Mouse (Mus musculus): Measurements from ENCODE around the gene Ddr1.

Gene Ddr1

DNA sequence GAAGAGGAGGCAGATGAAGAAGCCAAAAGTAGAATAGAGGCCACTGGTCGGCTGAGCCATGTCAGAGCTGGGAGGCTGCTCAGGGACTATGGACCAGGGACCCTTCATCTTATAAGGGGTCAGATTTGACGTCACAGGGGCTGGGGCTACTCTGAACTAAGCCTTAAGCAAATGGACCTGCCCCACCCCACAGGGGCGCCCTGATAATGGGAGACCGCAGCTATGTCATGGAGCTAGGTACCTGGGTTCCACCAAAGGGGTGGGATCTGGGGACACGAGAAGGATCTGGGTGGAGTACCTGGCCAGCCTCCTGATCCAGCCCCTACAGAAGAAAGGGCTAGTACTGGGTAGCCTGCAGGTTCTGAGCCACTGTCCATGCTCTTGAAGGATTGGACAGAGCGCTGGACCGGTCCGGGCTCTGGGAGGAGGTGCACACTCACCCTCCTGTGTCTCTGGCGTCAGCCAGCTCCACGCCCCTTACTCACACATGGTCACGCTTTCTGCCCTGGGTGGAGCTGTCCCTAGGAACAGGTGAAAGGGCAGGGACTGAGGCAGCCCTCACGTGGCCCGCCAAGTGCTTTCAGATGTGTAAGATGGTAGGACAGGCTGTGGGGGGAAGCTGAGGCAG, 60.7 kb downstream of the Ddr1 start, which contains the start of gene Mucl3:
Gene Mucl3, minus strand, starts transcription at position 87 of the 628 bp plus-strand sequence.
- Histone ChIP-seq H3K27me3 (ENCODE audit: control insufficient read depth, insufficient read depth, low read length, poor library complexity, severe bottlenecking) (no peaks in the 10 kb centered on the region), H3K36me3 (ENCODE audit: control insufficient read depth, insufficient read depth, low read length, poor library complexity, severe bottlenecking) (no peaks in the 10 kb centered on the region)
- DNase-seq (ENCODE audit: low read depth, low spot score) = no peak

- Histone ChIP-seq H3K36me3 (ENCODE audit: control insufficient read depth, insufficient read depth, low read length, poor library complexity, severe bottlenecking) (no peaks in the 10 kb centered on the region), H3K27me3 (ENCODE audit: control insufficient read depth, insufficient read depth, low read length, poor library complexity, severe bottlenecking) (no peaks in the 10 kb centered on the region)
- no peak for DNase-seq (ENCODE audit: low read depth, low spot score)
Measured at GRCm38 (mm10) chr17:35639352-35639751, 65.1 kb downstream of the Ddr1 start.

DNA sequence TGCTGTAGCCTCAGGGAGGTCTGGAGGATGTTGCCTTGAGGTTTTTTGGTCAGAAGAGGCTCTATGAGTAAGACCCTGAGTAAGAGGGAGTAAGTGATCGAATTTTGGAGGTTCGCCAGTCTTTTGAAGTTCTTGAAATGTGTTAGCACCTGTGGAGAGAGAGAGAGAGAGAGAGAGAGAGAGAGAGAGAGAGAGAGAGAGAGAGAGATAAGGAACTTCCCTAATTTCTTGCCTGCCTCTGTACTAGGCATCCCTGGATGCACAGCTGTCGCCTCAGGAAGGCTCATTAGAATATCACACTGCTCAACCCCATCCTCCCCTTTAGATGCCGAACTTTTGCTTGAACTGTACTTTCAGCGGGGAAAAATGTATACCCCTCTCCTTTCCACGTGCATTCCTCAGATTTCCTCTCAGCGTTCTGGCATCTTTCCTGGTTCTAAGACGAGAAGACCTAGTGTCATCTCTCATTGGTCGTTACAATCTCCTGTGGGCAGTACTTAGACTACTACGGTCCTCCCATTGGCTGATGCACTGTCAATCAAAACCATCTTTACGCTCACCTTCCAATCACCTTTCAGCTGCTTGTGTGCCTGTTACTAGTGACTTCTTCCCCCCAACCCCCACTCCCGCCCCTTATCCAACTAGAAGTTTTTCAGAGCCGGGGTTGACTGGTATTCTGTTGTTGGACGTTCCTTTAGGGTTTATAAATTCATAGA, 65.8 kb downstream of the Ddr1 start:
- Histone ChIP-seq H3K36me3 (ENCODE audit: control insufficient read depth, insufficient read depth, low read length, poor library complexity, severe bottlenecking) (no peaks in the 10 kb centered on the region), H3K27me3 (ENCODE audit: control insufficient read depth, insufficient read depth, low read length, poor library complexity, severe bottlenecking) (no peaks in the 10 kb centered on the region)
- peak; percentile 41 for DNase-seq (ENCODE audit: low read depth, low spot score)

- no peaks in the 10 kb centered on the region for H3K36me3 ChIP-seq (ENCODE audit: control insufficient read depth, insufficient read depth, low read length, poor library complexity, severe bottlenecking)
- H3K27me3 ChIP-seq (ENCODE audit: control insufficient read depth, insufficient read depth, low read length, poor library complexity, severe bottlenecking) = no peaks in the 10 kb centered on the region
- peak; percentile 11 for DNase-seq (ENCODE audit: low read depth, low spot score)
Measured at GRCm38 (mm10) chr17:35636363-35636762, 68.1 kb downstream of the Ddr1 start.

- Histone ChIP-seq H3K36me3 (ENCODE audit: control insufficient read depth, insufficient read depth, low read length, poor library complexity, severe bottlenecking) (no peaks in the 10 kb centered on the region), H3K27me3 (ENCODE audit: control insufficient read depth, insufficient read depth, low read length, poor library complexity, severe bottlenecking) (no peaks in the 10 kb centered on the region)
- DNase-seq (ENCODE audit: low read depth, low spot score) = peak; percentile 73
Measured at GRCm38 (mm10) chr17:35635699-35636111, 68.7 kb downstream of the Ddr1 start.

- H3K27me3 ChIP-seq (ENCODE audit: control insufficient read depth, insufficient read depth, low read length, poor library complexity, severe bottlenecking) = no peaks in the 10 kb centered on the region
- no peaks in the 10 kb centered on the region for H3K36me3 ChIP-seq (ENCODE audit: control insufficient read depth, insufficient read depth, low read length, poor library complexity, severe bottlenecking)
- DNase-seq (ENCODE audit: low read depth, low spot score) = peak; percentile 5
Measured at GRCm38 (mm10) chr17:35635202-35635601, 69.2 kb downstream of the Ddr1 start.

GRCm38 (mm10) chr17:35633992-35634391, 70.4 kb downstream of the Ddr1 start:
- H3K27me3 ChIP-seq (ENCODE audit: control insufficient read depth, insufficient read depth, low read length, poor library complexity, severe bottlenecking) = no peaks in the 10 kb centered on the region
- DNase-seq (ENCODE audit: low read depth, low spot score) = no peak
- no peaks in the 10 kb centered on the region for H3K36me3 ChIP-seq (ENCODE audit: control insufficient read depth, insufficient read depth, low read length, poor library complexity, severe bottlenecking)

Data from splenic B cell, adult 2 months (primary cell).